Mouse (Mus musculus): ENCODE data around the gene Hapln2.

DNA sequence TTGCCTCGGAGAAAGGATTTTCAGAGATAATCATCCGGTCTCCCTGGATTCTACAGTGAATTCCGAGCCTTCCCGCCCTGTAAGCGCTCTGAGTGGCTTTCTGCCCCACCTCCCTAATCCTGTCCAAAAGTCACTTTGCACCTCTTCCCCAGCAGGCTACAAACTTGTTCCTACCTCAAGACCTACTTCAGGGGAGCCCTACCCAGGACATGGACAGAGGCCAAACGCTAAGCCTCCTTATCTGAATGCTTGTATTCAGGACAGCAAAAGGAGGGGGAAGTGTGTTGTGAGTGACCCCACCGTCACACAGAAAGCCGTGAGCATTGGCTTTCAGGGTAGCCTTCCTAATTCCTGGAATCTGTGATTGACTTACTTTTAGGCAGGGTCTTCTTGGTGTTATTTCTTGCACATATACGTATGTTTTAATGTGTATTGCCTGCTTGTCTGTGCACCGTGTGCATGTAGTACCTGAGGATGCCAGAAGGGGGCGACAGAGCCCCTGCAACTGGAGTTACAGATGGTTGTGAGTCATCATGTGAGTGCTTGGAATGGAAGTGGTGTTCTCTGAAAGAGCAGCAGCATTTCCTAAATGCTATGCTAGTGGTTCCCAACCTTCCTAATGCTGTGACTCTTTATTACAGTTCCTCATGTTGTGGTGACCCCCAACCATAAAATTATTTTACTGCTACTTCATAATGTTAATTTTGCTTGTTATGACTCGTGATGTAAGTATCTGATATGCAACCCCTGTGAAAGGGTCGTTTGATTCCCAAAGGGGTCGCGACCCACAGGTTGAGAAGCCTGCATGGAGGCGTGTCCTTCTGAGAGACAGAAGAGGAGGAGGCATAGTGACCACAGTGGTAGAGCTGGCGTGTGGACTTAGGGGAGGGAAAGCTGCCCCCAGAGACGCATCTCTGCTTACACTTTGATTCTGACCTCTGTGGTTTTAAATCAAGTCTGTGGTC is 21.3 kb downstream of the Hapln2 start:
- peak; percentile 86 for TF ChIP-seq CTCF (IDR thresholded peaks at IDR 0.05; ENCODE audit: low read depth)
- TF ChIP-seq EP300 (IDR thresholded peaks at IDR 0.05; ENCODE audit: low read depth): no peak
